Mouse (Mus musculus) kidney, embryonic 16.5 days (tissue): ENCODE measurements around the gene Plxdc2. TPM values are rescaled to one million over a fixed set of nuclear protein-coding genes. Genes with fewer than 3 reads are reported as not detected.

Source experiments
- ATAC-seq: fragments of 200-750 bp; cut with Nextera tagmentation; 2 replicates; pipeline ENCODE4 v1.8.0; 2017; ENCODE audit warnings: moderate TSS enrichment; ENCODE audit not compliant: low FRiP score, low TSS enrichment
- H3K27ac ChIP-seq: fragments of 300-500 bp; sonication (generic); 2 replicates; pipeline ENCODE4 v1.5.1; 2014; ENCODE audit warnings: low read length
- H3K27me3 ChIP-seq: fragments of 300-500 bp; sonication (generic); 2 replicates; pipeline ENCODE4 v1.6.1; 2014; ENCODE audit warnings: low read length, control low read depth, mixed read lengths; ENCODE audit not compliant: insufficient read depth
- H3K36me3 ChIP-seq: fragments of 300-500 bp; sonication (generic); 2 replicates; pipeline ENCODE4 v1.6.1; 2014; ENCODE audit warnings: low read length, control low read depth, mixed read lengths; ENCODE audit not compliant: insufficient read depth
- H3K4me1 ChIP-seq: fragments of 300-500 bp; sonication (generic); 2 replicates; pipeline ENCODE4 v1.6.1; 2014; ENCODE audit warnings: low read length, control low read depth, mixed read lengths; ENCODE audit not compliant: insufficient read depth
- H3K4me2 ChIP-seq: fragments of 300-500 bp; sonication (generic); replicated peaks from 2 replicates; pipeline ENCODE4 v1.6.1; 2014; ENCODE audit warnings: low read depth, low read length
- H3K4me3 ChIP-seq: fragments of 300-500 bp; sonication (generic); 2 replicates; pipeline ENCODE4 v1.5.1; 2014; ENCODE audit warnings: mild to moderate bottlenecking, low read length
- H3K9ac ChIP-seq: fragments of 300-500 bp; sonication (generic); replicated peaks from 2 replicates; pipeline ENCODE4 v1.6.1; 2014; ENCODE audit warnings: low read length
- H3K9me3 ChIP-seq: fragments of 300-500 bp; sonication (generic); 2 replicates; pipeline ENCODE4 v1.6.1; 2016; ENCODE audit warnings: low read length, control low read depth
- WGBS: fragments of 180-500 bp; shearing (Covaris S2); extraction: QIAGEN DNeasy Blood & Tissue Kit; methylation state at CpG from one replicate; pipeline ENCODE4 v1.1.7; 2014; 5-methylcytosine and 5-hydroxymethylcytosine counted together
- polyA plus RNA-seq: library from polyadenylated mRNA; unstranded; fragments of >200 nt; fragmentation: Nextera tagmentation; extraction: Ambion mirVana; gene quantifications from 2 replicates; pipeline ENCODE4 v1.2.1, GENCODE M21; 2015

Gene Plxdc2
- polyA plus RNA-seq, 1 experiment from 2014 or later: 41.0 TPM

DNA sequence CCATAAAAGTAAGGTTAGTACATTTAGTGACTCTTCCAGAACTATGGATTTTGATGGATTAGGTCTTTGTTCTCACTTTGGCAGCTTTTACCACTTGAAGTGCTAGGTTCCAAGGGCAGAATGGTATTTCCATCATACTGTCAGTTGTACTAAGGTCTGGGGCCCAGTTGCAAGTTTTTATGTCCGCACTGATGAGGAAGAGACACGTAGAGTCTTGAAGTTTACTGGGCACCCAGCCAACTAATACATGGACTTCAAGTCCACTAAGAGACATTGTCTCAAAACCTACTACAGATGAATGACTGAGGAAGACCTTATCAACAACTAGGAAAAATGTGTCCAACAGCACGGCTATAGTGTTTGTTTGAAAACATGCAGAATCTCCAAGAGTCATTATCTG, 242.1 kb downstream of the Plxdc2 start:
- Histone ChIP-seq H3K4me3 (no peak overlapping the region), H3K27me3 (no peaks in the 10 kb centered on the region), H3K9ac (no peak overlapping the region), H3K36me3 (no peaks in the 10 kb centered on the region), H3K4me1 (no peaks in the 10 kb centered on the region), H3K4me2 (no peak overlapping the region), H3K27ac (no peak overlapping the region), H3K9me3 (no peaks in the 10 kb centered on the region)
- WGBS: 45% methylated on average over 3 of the region's 3 CpGs
- no peak for ATAC-seq

DNA sequence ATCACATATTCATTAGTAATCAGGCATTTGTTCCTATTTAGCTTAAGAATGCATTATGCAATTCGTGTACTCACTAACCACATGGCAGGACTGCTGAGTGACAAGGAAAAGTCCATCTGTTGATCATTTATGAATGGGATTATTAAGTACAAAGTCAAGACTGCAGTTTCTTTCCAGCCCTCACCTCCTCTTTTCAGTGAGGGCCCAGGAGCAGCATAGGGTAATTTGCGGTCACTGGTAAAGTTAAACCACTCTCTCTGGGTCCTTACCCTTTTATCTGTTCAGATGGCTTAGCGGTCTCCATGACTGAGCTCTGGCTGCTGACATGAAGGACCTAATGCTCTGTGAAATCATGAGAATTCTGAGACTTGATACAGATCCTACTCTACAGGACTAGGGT, 248.2 kb downstream of the Plxdc2 start:
- H3K27ac ChIP-seq: no peak overlapping the region
- no peak overlapping the region for H3K9ac ChIP-seq
- no peak overlapping the region for H3K4me2 ChIP-seq
- H3K9me3 ChIP-seq: no peaks in the 10 kb centered on the region
- ATAC-seq: peak; percentile 57; the same call in 1 of the 2 replicates
- peaks cover 7% of the 10 kb centered on the region; the same call in 1 of the 2 replicates for H3K4me1 ChIP-seq
- no peaks in the 10 kb centered on the region for H3K36me3 ChIP-seq
- no peak overlapping the region for H3K4me3 ChIP-seq
- 86% methylated on average over 3 of the region's 3 CpGs for WGBS
- no peaks in the 10 kb centered on the region for H3K27me3 ChIP-seq

DNA sequence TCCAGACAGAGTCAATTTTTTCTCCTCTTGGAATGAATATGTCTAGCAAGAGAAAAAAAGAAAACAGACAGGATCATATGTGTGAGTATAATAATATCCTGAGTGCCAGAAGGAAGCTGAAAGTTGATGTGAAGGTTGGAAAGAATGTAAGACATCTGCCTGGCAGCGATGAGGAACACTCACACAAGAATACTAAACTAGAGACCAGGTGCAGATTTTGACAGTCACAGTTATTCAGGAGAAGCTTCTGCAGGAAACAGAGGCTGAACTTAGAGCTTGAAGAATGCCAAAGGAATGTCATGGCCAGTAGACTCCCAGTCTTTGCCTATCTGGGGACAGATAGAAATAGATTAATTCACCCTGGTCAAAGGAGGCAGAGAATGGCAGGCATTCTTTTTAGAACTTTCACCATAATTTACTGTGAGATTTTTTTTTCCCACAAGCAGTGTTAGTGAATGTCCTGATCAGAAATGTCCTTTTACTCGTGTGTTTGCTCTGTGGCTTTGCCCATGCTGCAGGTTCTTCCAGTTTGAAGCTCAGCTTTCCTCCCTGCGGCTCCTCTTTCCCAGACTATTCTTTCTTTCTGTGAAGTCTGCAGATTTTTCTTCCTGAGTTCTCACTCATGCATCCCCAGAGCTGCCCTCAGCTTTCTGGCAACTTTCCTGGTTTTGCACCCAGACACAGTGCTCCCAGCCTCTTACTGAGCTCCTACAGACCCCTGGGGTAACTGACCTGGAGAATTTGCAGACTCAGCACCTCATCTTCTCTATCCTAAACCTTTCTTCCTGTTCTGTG, 251.9 kb downstream of the Plxdc2 start:
- no peaks in the 10 kb centered on the region for H3K36me3 ChIP-seq
- H3K27me3 ChIP-seq: no peaks in the 10 kb centered on the region
- 54% methylated on average over 3 of the region's 3 CpGs for WGBS
- no peaks in the 10 kb centered on the region for H3K9me3 ChIP-seq
- no peak for ATAC-seq
- peaks cover 7% of the 10 kb centered on the region; the same call in 1 of the 2 replicates for H3K4me1 ChIP-seq
- H3K4me3 ChIP-seq: no peak overlapping the region
- H3K4me2 ChIP-seq: no peak overlapping the region
- no peak overlapping the region for H3K27ac ChIP-seq
- no peak overlapping the region for H3K9ac ChIP-seq

GRCm38 (mm10) chr2:16642061-16642460, 286.0 kb downstream of the Plxdc2 start:
- Histone ChIP-seq H3K9ac (no peak overlapping the region), H3K4me1 (no peaks in the 10 kb centered on the region)
- WGBS: 94% methylated on average over 3 of the region's 3 CpGs

GRCm38 (mm10) chr2:16651713-16652112, 295.6 kb downstream of the Plxdc2 start:
- no peaks in the 10 kb centered on the region for H3K36me3 ChIP-seq
- no peaks in the 10 kb centered on the region for H3K9me3 ChIP-seq
- 88% methylated on average over 2 of the region's 2 CpGs for WGBS
- H3K27me3 ChIP-seq: no peaks in the 10 kb centered on the region
- no peak for ATAC-seq
- H3K4me2 ChIP-seq: no peak overlapping the region
- no peaks in the 10 kb centered on the region for H3K4me1 ChIP-seq
- H3K27ac ChIP-seq: no peak overlapping the region
- H3K4me3 ChIP-seq: no peak overlapping the region
- H3K9ac ChIP-seq: no peak overlapping the region

More at GRCm38 (mm10) chr2:16642061-16642460, 286.0 kb downstream of the Plxdc2 start:
- Histone ChIP-seq H3K27me3 (no peaks in the 10 kb centered on the region), H3K4me2 (no peak overlapping the region), H3K4me3 (no peak overlapping the region), H3K36me3 (no peaks in the 10 kb centered on the region), H3K27ac (no peak overlapping the region), H3K9me3 (0 out of 2 replicates have a peak, but pooled peaks cover 2% of the 10 kb centered on the region)
- no peak for ATAC-seq

GRCm38 (mm10) chr2:16664516-16664915, 308.4 kb downstream of the Plxdc2 start:
- Histone ChIP-seq H3K4me3 (no peak overlapping the region), H3K27me3 (no peaks in the 10 kb centered on the region), H3K4me1 (peaks cover 4% of the 10 kb centered on the region; the same call in 1 of the 2 replicates), H3K9me3 (no peaks in the 10 kb centered on the region), H3K27ac (no peak overlapping the region), H3K9ac (no peak overlapping the region), H3K36me3 (no peaks in the 10 kb centered on the region), H3K4me2 (no peak overlapping the region)
- ATAC-seq: peak; percentile 9; the same call in 1 of the 2 replicates
- 6% methylated on average over 1 of the region's 1 CpGs for WGBS

GRCm38 (mm10) chr2:16668391-16668790, 312.3 kb downstream of the Plxdc2 start:
- no peaks in the 10 kb centered on the region for H3K27me3 ChIP-seq
- peaks cover 2% of the 10 kb centered on the region; the same call in 1 of the 2 replicates for H3K4me1 ChIP-seq
- no peak overlapping the region for H3K4me2 ChIP-seq
- H3K9ac ChIP-seq: no peak overlapping the region
- H3K4me3 ChIP-seq: no peak overlapping the region
- ATAC-seq: no peak
- no peaks in the 10 kb centered on the region for H3K36me3 ChIP-seq
- H3K9me3 ChIP-seq: no peaks in the 10 kb centered on the region
- no peak overlapping the region for H3K27ac ChIP-seq
- WGBS: 90% methylated on average over 1 of the region's 1 CpGs

GRCm38 (mm10) chr2:16682905-16683304, 326.8 kb downstream of the Plxdc2 start:
- WGBS: 93% methylated on average over 3 of the region's 3 CpGs
- no peak overlapping the region for H3K27ac ChIP-seq
- H3K4me1 ChIP-seq: no peaks in the 10 kb centered on the region
- H3K9me3 ChIP-seq: no peaks in the 10 kb centered on the region
- no peak overlapping the region for H3K4me3 ChIP-seq
- no peaks in the 10 kb centered on the region for H3K27me3 ChIP-seq
- H3K9ac ChIP-seq: no peak overlapping the region
- ATAC-seq: no peak
- no peak overlapping the region for H3K4me2 ChIP-seq
- no peaks in the 10 kb centered on the region for H3K36me3 ChIP-seq

DNA sequence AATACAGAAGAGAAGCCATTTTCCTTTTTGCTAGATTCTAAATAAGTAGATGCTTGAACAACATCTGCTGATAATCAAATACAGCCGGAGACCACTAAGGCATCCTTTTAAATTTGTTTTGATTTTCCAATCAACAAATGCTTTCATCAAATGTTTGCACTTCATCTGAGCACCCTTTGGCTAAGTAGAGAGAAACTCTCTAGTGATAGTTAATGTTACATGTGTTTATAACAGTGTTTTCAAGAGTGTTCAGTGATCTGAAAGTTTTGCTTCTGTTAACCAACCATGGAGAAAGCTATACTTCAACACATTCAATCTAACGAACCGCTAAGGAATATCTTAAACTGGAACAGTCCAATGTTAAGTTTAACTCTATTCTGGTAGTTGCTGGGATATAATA, 327.6 kb downstream of the Plxdc2 start:
- Histone ChIP-seq H3K36me3 (no peaks in the 10 kb centered on the region), H3K4me1 (no peaks in the 10 kb centered on the region), H3K9me3 (no peaks in the 10 kb centered on the region), H3K9ac (no peak overlapping the region), H3K27ac (no peak overlapping the region), H3K4me2 (no peak overlapping the region), H3K4me3 (no peak overlapping the region), H3K27me3 (no peaks in the 10 kb centered on the region)
- 81% methylated on average over 3 of the region's 3 CpGs for WGBS
- no peak for ATAC-seq

DNA sequence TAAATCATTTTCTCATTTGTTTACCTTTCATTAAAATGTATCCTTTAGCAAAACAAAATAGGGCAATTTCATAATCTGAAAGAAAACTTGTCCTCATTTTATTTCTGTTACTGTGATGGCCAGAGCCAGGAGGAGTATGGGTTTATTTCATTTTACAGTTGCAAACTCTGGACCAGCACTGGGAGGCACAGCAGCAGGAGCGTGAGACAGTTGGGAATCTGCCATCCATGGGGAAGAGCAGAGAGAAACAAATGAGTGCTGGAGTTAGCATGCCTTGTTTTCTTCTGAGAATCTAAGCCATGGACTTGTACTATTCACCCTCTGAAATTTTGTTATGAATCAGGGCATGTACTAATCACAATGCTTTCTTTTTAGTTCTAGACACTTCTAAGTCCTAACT, 328.4 kb downstream of the Plxdc2 start:
- no peak overlapping the region for H3K4me2 ChIP-seq
- H3K9me3 ChIP-seq: no peaks in the 10 kb centered on the region
- H3K27me3 ChIP-seq: no peaks in the 10 kb centered on the region
- H3K4me3 ChIP-seq: no peak overlapping the region
- WGBS: 76% methylated on average over 1 of the region's 1 CpGs
- no peaks in the 10 kb centered on the region for H3K36me3 ChIP-seq
- H3K9ac ChIP-seq: no peak overlapping the region
- no peak for ATAC-seq
- H3K27ac ChIP-seq: no peak overlapping the region
- no peaks in the 10 kb centered on the region for H3K4me1 ChIP-seq
